Mouse (Mus musculus): ENCODE data around the gene Vps11.

- TF ChIP-seq CTCF (IDR thresholded peaks at IDR 0.05; ENCODE audit: low read depth) = no peak
- TF ChIP-seq EP300 (IDR thresholded peaks at IDR 0.05; ENCODE audit: low read depth) = no peak
Measured at GRCm38 (mm10) chr9:44336093-44336406, 25.4 kb downstream of the Vps11 start.

Data from heart, postnatal 0 days (tissue).